Mouse (Mus musculus) myocyte (in vitro differentiated cells): ENCODE results near the gene Olfr1026.

Experiments
- CEBPB ChIP-seq: IDR thresholded peaks from 2 replicates; pipeline ENCODE4 v1.6.1; 2011; ENCODE audit warnings: mild to moderate bottlenecking, moderate library complexity; ENCODE audit not compliant: poor library complexity, insufficient read depth, severe bottlenecking
- E2F4 ChIP-seq: IDR thresholded peaks from one replicate; pipeline ENCODE4 v1.6.1; 2011; ENCODE audit warnings: mild to moderate bottlenecking, control low read depth, moderate library complexity; ENCODE audit not compliant: insufficient read depth
- MAX ChIP-seq: IDR thresholded peaks from one replicate; pipeline ENCODE4 v1.6.1; 2011; ENCODE audit warnings: low read depth, mild to moderate bottlenecking, control low read depth
- MYOD1 ChIP-seq, 3 experiments: IDR thresholded peaks; one replicate each; pipeline ENCODE4 v1.6.1; 2011; ENCODE audit warnings: control low read depth in 2 of 3, low read depth in 2 of 3, mild to moderate bottlenecking in 2 of 3, moderate library complexity in 1 of 3; ENCODE audit not compliant: insufficient read length in 2 of 3, control insufficient read depth in 1 of 3
- MYOG ChIP-seq, 3 experiments: IDR thresholded peaks; one replicate each; pipeline ENCODE4 v1.6.1; 2011; ENCODE audit warnings: control low read depth in 2 of 3, low read depth in 2 of 3, mild to moderate bottlenecking in 2 of 3; ENCODE audit not compliant: insufficient read length in 2 of 3, control insufficient read depth in 1 of 3, insufficient read depth in 1 of 3
- POLR2A ChIP-seq: IDR thresholded peaks from one replicate; pipeline ENCODE4 v1.6.1; 2011; ENCODE audit warnings: low read depth, mild to moderate bottlenecking, control low read depth, moderate library complexity; ENCODE audit not compliant: insufficient read length
- POLR2AphosphoS2 ChIP-seq: IDR thresholded peaks from one replicate; pipeline ENCODE4 v1.6.1; 2011; ENCODE audit warnings: low read depth, control low read depth; ENCODE audit not compliant: insufficient read length
- REST ChIP-seq: IDR thresholded peaks from one replicate; pipeline ENCODE4 v1.6.1; 2011; ENCODE audit warnings: mild to moderate bottlenecking, control low read depth, moderate library complexity; ENCODE audit not compliant: insufficient read depth, insufficient read length
- TCF12 ChIP-seq: IDR thresholded peaks from one replicate; pipeline ENCODE4 v1.6.1; 2011; ENCODE audit warnings: mild to moderate bottlenecking, control low read depth; ENCODE audit not compliant: poor library complexity, insufficient read depth, severe bottlenecking
- TCF3 ChIP-seq: IDR thresholded peaks from one replicate; pipeline ENCODE4 v1.6.1; 2011; ENCODE audit warnings: low read depth, control low read depth; ENCODE audit not compliant: insufficient read length
- USF1 ChIP-seq: IDR thresholded peaks from one replicate; pipeline ENCODE4 v1.6.1; 2011; ENCODE audit warnings: low read depth, mild to moderate bottlenecking, control low read depth, moderate library complexity

DNA sequence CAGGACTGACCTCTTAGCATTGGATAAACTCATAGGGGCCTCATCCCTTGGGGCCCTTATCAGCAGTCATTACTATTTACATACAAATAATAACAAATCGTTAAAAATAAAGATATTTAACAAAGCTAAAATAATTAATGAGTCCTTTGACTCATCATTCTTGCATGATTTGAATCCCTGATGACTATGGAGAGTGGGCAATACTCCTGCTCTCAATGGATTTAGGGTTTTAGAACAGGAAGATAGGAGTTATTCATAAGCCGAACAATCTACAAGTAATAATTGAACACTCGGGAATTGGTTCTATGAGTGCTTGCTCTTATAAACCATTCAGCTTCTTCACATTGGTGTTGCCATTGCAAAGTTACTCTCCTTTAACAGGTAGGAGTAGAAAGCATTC lies at the start of gene Olfr1026:
- TF ChIP-seq MAX (no peak), POLR2A (no peak), USF1 (no peak), CEBPB (no peak), MYOG (IDR thresholded peaks at IDR 0.05; ENCODE audit: control insufficient read depth in 1 of 3, insufficient read depth in 1 of 3, insufficient read length in 2 of 3, low read depth in 2 of 3) (no peak), POLR2AphosphoS2 (no peak), TCF3 (no peak), TCF12 (no peak), E2F4 (no peak), MYOD1 (IDR thresholded peaks at IDR 0.05; ENCODE audit: control insufficient read depth in 1 of 3, insufficient read length in 2 of 3, low read depth in 2 of 3) (no peak), REST (no peak)
